Mouse (Mus musculus): ENCODE measurements around the gene Dcun1d2.

DNA sequence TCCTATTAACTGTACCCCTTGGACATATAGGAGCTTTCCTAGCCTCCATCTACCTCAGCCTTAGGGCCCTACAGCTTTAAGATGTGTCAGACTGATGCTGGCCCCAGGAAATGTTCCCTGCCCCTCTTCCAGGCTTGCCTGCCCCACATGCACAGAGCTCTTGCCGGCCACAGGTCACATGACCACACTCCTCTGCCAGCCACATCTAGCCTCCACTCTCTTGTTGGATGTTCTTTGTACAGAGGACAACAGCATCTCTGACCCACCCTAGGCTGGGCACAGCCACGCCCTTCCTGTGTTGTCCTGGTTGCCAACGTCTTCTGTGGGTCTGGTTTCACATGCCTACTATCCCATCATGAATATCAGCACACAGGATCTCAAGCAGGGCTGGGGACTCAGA is 60.7 kb downstream of the Dcun1d2 start:
- TF ChIP-seq CTCF (conservative IDR thresholded peaks at IDR 0.05 in 1 of 2, IDR thresholded peaks at IDR 0.05 in 1 of 2; ENCODE audit: low read depth in 2 of 2, low read length in 2 of 2) (no peak), MEF2A (IDR thresholded peaks at IDR 0.05; ENCODE audit: borderline replicate concordance, low read depth, low read length) (no peak), ZMIZ1 (IDR thresholded peaks at IDR 0.05; ENCODE audit: low read depth, low read length) (no peak), POLR2A (IDR thresholded peaks at IDR 0.05; ENCODE audit: low read depth, low read length) (no peak), USF2 (conservative IDR thresholded peaks at IDR 0.05; ENCODE audit: low read depth, low read length) (no peak), ZKSCAN1 (IDR thresholded peaks at IDR 0.05; ENCODE audit: borderline replicate concordance, low read depth, low read length) (no peak), HCFC1 (IDR thresholded peaks at IDR 0.05; ENCODE audit: low read depth, low read length) (no peak)
